Mouse (Mus musculus): ENCODE data around the gene Olfr769. TPM values are rescaled to one million over a fixed set of nuclear protein-coding genes. Genes with fewer than 3 reads are reported as not detected.
"Not testable (repeated sequence)": the region's sequence is repeated elsewhere in the genome, so short reads cannot be mapped to it uniquely, and the experiment has no call there.

Gene Olfr769
- total RNA-seq (2021): not detected

GRCm38 (mm10) chr10:129117761-129118160, at the start of gene Olfr769:
TSS of gene Olfr769 (minus strand) at chr10:129117861.
- intact Hi-C loops (cut with DNase I): no loop called here
- no peak for DNase-seq (ENCODE audit: low spot score in 2 of 2)

DNA sequence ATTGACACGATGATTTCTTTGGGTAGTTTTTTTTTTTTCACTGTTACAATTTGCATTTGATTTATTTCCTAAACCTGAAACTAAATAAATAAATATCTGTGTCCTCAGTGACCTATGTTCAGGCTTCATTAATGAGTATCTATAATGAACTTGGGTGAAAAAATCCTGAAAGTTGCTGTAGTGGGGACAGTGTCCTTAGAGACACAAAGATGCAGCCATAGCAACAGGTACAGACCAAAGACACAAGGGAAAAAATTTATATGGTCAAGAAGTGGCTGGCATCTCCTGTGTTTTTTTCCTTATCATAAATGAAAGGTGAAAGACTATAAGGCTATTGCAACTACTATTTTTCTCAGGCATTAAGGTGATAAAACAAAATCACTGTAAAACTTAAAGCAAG, 47.0 kb upstream of the Olfr769 start, which contains the start of gene Olfr771:
TSS of gene Olfr771 (minus strand) at position 101 of the 400 bp plus-strand sequence.
- intact Hi-C loops (cut with DNase I): no loop called here

GRCm38 (mm10) chr10:129138898-129139297, 21.2 kb upstream of the Olfr769 start, which contains the start of gene Olfr770:
TSS of gene Olfr770 (minus strand) at chr10:129138998.
- DNase-seq (ENCODE audit: low spot score in 2 of 2): no peak
- intact Hi-C loops (cut with DNase I): no loop called here

More for the DNA sequence above, 47.0 kb upstream of the Olfr769 start, which contains the start of gene Olfr771:
- no peak for DNase-seq (ENCODE audit: low spot score in 2 of 2)

DNA sequence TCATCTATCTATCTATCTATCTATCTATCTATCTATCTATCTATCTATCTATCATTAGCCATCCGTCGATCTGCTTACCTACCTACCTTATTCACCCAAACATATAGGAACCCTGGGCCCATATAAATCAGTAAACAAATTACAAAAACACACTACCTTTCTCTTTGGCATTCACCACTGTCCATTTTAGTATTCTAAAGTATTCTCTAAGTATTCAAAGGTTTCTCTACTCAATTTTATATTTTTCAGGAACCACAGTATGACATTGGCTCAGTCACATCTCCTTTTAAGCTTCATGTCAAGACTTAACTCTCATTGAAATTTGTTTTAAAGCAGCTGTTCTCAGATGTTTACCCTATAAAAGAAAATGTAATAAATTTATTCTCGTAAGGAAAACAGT, 2.5 kb downstream of the Olfr769 start:
- DNase-seq (ENCODE audit: low spot score in 2 of 2): no peak
- intact Hi-C loops (cut with DNase I): no loop called here

DNA sequence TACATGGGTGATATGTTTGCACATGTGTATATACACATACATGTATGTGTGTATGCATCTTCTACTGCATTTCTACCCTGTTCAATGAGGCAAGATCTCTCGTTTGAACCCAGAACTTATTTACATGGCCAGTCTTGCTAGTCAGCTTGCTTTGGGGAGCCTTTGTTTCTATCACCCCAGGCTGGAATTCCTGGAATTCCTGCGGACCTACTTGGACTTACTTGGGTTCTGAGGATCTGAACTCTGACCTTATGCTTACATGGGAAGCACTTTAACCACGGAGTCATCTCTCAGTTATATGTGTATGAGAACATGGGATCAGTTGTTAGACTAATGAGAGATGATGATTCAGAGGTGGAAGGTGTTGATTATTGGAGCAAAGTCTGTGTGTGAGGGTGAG, 16.4 kb downstream of the Olfr769 start:
- no peak for DNase-seq (ENCODE audit: low spot score in 2 of 2)
- intact Hi-C loops (cut with DNase I): no loop called here

DNA sequence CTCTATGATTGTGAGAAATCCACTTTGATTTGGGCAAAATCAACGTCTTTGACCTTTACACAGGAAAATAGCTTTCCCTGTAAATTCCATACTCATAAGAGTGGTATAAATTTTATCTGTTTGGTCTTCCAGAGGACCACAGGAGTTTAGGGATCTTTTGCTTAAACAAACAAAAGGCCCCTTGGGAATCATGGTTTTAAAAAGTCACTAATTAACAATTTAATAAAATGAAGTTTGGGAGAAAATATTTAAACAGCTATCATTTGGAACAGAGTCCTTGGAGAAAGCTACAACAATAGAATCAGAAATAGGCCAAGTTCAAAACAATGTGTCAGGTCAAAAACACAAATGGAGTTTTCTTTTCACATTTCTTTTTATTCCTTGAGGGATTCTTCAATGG, 18.4 kb downstream of the Olfr769 start, which contains the start of gene Olfr768:
TSS of gene Olfr768 (minus strand) at position 101 of the 400 bp plus-strand sequence.
- no peak for DNase-seq (ENCODE audit: low spot score in 2 of 2)
- intact Hi-C loops (cut with DNase I): no loop called here

DNA sequence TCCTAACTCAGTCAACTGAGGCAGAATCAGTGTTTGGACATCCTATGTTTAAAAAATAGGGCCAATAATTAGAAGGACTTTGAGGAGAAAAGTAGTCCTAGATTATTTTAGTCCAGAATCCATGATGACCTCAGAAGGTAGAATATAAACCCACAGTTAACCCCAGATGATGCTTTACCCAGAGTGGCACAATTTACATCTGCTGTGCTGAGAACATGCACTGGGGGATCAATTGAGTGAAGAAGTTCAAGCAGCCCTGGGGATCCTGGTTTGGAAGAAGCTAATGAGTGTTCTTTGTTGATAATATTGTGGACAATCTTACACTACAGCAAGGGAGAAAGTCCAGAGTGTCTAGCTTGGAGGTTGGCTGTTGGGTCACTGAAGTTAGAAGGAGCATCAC, 34.9 kb downstream of the Olfr769 start, which contains the start of gene Olfr767:
TSS of gene Olfr767 (minus strand) at position 101 of the 400 bp plus-strand sequence.
- intact Hi-C loops (cut with DNase I); DNase-seq (ENCODE audit: low spot score in 2 of 2): not testable (repeated sequence)

DNA sequence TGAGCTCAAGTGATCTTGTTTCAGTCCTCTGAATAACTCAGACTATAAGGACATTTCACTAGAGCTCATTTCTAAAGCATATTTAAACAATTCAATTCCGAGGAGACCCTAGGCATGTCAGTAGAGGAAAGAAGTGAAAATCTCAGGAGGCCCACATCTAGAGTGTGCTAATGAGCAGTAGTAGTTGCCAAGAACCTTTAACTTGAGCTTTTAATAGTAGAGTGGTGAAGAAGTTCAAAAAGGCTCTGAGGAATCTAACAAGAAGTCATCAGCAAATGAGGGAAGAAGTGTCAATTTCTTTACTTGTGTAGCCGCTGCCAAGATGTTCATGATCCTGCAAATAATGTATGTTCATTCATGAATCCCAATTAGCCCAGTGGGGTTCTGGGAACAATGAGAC, 48.8 kb downstream of the Olfr769 start, which contains the start of gene Olfr766-ps1:
TSS of gene Olfr766-ps1 (minus strand) at position 101 of the 400 bp plus-strand sequence.
- intact Hi-C loops (cut with DNase I): no loop called here
- DNase-seq (ENCODE audit: low spot score in 2 of 2): no peak

Other genes starting within 250 kb of the Olfr769 start
- 10 to 100 TPM; 12.8 to 14.9 TPM for gene Gdf11, start 226.1 kb downstream of the Olfr769 start, total RNA-seq (2021)
- 10 to 100 TPM; 65.0 to 74.0 TPM for gene Cd63, start 216.9 kb downstream of the Olfr769 start, total RNA-seq (2021)
- 1 to 10 TPM; 6.0 to 8.2 TPM for gene Rdh5, start 195.0 kb downstream of the Olfr769 start, total RNA-seq (2021)
- gene Bloc1s1, start 193.8 kb downstream of the Olfr769 start, total RNA-seq (2021): 10 to 100 TPM; 81.4 to 86.2 TPM
- 10 to 100 TPM; 12.4 to 15.5 TPM for gene Itga7, start 184.0 kb downstream of the Olfr769 start, total RNA-seq (2021)
- not detected for gene Mettl7b, start 156.9 kb downstream of the Olfr769 start, total RNA-seq (2021)
- gene Olfr9, start 128.4 kb downstream of the Olfr769 start, total RNA-seq (2021): not detected
- gene Olfr763, start 107.1 kb downstream of the Olfr769 start, total RNA-seq (2021): not detected
- not detected for gene Olfr764-ps1, start 78.0 kb downstream of the Olfr769 start, total RNA-seq (2021)
- not detected for gene Olfr765, start 67.9 kb downstream of the Olfr769 start, total RNA-seq (2021)
- gene Olfr766-ps1, start 48.9 kb downstream of the Olfr769 start, total RNA-seq (2021): not detected
- gene Olfr767, start 35.0 kb downstream of the Olfr769 start, total RNA-seq (2021): not detected
- gene Olfr768, start 18.5 kb downstream of the Olfr769 start, total RNA-seq (2021): not detected
- gene Olfr770, start 21.1 kb upstream of the Olfr769 start, total RNA-seq (2021): not detected
- not detected for gene Olfr771, start 46.9 kb upstream of the Olfr769 start, total RNA-seq (2021)
- not detected for gene Olfr772, start 60.1 kb upstream of the Olfr769 start, total RNA-seq (2021)
- not detected for gene Olfr773, start 69.6 kb upstream of the Olfr769 start, total RNA-seq (2021)
- gene Olfr774, start 118.3 kb upstream of the Olfr769 start, total RNA-seq (2021): not detected
- not detected for gene Olfr775, start 130.6 kb upstream of the Olfr769 start, total RNA-seq (2021)
- gene Olfr776, start 141.3 kb upstream of the Olfr769 start, total RNA-seq (2021): not detected
- gene Olfr777, start 153.6 kb upstream of the Olfr769 start, total RNA-seq (2021): not detected
- not detected for gene Olfr780, start 200.3 kb upstream of the Olfr769 start, total RNA-seq (2021)
- not detected for gene Olfr781, start 211.0 kb upstream of the Olfr769 start, total RNA-seq (2021)
- gene Olfr782, start 231.0 kb upstream of the Olfr769 start, total RNA-seq (2021): not detected